Mouse (Mus musculus) hindbrain, embryonic 10.5 days (tissue): ENCODE results near the gene Armcx2. TPM values are rescaled to one million over a fixed set of nuclear protein-coding genes. Genes with fewer than 3 reads are reported as not detected.
"Not testable (repeated sequence)": the region's sequence is repeated elsewhere in the genome, so short reads cannot be mapped to it uniquely, and the experiment has no call there.

ENCODE experiments used
- DNase-seq: peaks from one replicate; pipeline ENCODE4 v3.0.0-alpha.2; 2017; ENCODE audit warnings: low spot score
- H3K27ac ChIP-seq: fragments of 300-500 bp; sonication (generic); 2 replicates; pipeline ENCODE4 v1.5.1; 2016; ENCODE audit warnings: mild to moderate bottlenecking, moderate library complexity
- H3K27me3 ChIP-seq: fragments of 300-500 bp; sonication (generic); 2 replicates; pipeline ENCODE4 v1.6.1; 2016; ENCODE audit warnings: mild to moderate bottlenecking; ENCODE audit not compliant: poor library complexity, insufficient read depth, severe bottlenecking
- H3K36me3 ChIP-seq: fragments of 300-500 bp; sonication (generic); 2 replicates; pipeline ENCODE4 v1.6.1; 2016; ENCODE audit warnings: mild to moderate bottlenecking, moderate library complexity
- H3K4me1 ChIP-seq: fragments of 300-500 bp; sonication (generic); replicated peaks from 2 replicates; pipeline ENCODE4 v1.6.1; 2016; ENCODE audit warnings: mild to moderate bottlenecking
- H3K4me3 ChIP-seq: fragments of 300-500 bp; sonication (generic); 2 replicates; pipeline ENCODE4 v1.5.1; 2016; ENCODE audit warnings: mild to moderate bottlenecking, moderate library complexity
- H3K9me3 ChIP-seq: fragments of 300-500 bp; sonication (generic); 2 replicates; pipeline ENCODE4 v1.6.1; 2016; ENCODE audit warnings: mild to moderate bottlenecking, moderate library complexity
- WGBS: fragments of 180-500 bp; shearing (Covaris S2); methylation state at CpG from one replicate; pipeline ENCODE4 v1.1.7; 2016; 5-methylcytosine and 5-hydroxymethylcytosine counted together
- polyA plus RNA-seq: library from polyadenylated mRNA; unstranded; fragments of >200 nt; fragmentation: Nextera tagmentation; extraction: Ambion mirVana; gene quantifications from 2 replicates; pipeline ENCODE4 v1.2.1, GENCODE M21; 2016

Gene Armcx2
- 79.2 and 86.4 TPM in 2 replicates for polyA plus RNA-seq

DNA sequence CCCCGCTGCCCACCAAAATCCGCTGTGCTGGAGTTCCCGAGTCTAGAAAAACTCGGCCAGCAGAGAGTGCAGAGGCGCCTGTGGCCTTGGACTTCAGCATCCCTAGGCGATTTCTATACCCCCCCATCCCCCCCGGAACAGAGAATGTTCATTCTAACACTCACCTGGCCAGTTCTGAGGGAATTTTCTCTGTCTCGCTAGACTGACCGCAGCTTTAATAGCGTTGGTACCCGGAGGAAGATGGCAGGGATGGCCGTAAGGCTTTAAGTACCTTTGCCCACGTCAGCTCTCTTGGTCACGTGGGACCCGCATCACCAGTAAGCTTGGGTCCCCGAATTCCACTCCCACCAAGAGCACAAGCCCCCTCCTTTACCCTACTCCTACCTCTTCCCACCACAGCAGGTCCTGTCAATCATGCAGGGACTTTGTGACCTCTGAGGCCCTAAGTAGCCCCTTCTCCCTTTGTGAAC, at the start of gene Armcx2:
Gene Armcx2, minus strand, starts transcription at position 467 of the 470 bp plus-strand sequence.
- peaks cover 22% of the 10 kb centered on the region for H3K36me3 ChIP-seq
- H3K4me3 ChIP-seq = peak within 1 kb of the TSS; percentile 67
- peak; percentile 78 for DNase-seq
- H3K4me1 ChIP-seq = 0 out of 2 replicates have a peak, but pooled peaks cover 5% of the 10 kb centered on the region
- peaks cover 71% of the 10 kb centered on the region for H3K27me3 ChIP-seq
- H3K9me3 ChIP-seq = no peaks in the 10 kb centered on the region
- H3K27ac ChIP-seq = peak within 1 kb of the TSS; percentile 87
- WGBS = 21% methylated on average over 16 of the region's 16 CpGs

GRCm38 (mm10) chrX:134849662-134850061, 40.6 kb upstream of the Armcx2 start:
- H3K27ac ChIP-seq = no peak overlapping the region
- WGBS = 82% methylated on average over 4 of the region's 4 CpGs
- peaks cover 38% of the 10 kb centered on the region for H3K27me3 ChIP-seq
- H3K4me1 ChIP-seq = no peaks in the 10 kb centered on the region
- no peaks in the 10 kb centered on the region for H3K9me3 ChIP-seq
- DNase-seq = no peak
- H3K36me3 ChIP-seq = no peaks in the 10 kb centered on the region
- H3K4me3 ChIP-seq = no peak overlapping the region

GRCm38 (mm10) chrX:134844424-134844823, 35.4 kb upstream of the Armcx2 start:
- Histone ChIP-seq H3K4me3 (no peak overlapping the region), H3K4me1 (no peaks in the 10 kb centered on the region), H3K36me3 (no peaks in the 10 kb centered on the region), H3K9me3 (no peaks in the 10 kb centered on the region), H3K27me3 (peaks cover 27% of the 10 kb centered on the region), H3K27ac (no peak overlapping the region)
- DNase-seq = no peak
- WGBS = 59% methylated on average over 2 of the region's 2 CpGs

GRCm38 (mm10) chrX:134830508-134830907, 21.5 kb upstream of the Armcx2 start:
- Histone ChIP-seq H3K36me3 (no peaks in the 10 kb centered on the region), H3K27ac (no peak overlapping the region), H3K9me3 (no peaks in the 10 kb centered on the region), H3K27me3 (peaks cover 31% of the 10 kb centered on the region), H3K4me3 (no peak overlapping the region), H3K4me1 (no peaks in the 10 kb centered on the region)
- no peak for DNase-seq
- 66% methylated on average over 3 of the region's 3 CpGs for WGBS

- H3K4me1 ChIP-seq = 0 out of 2 replicates have a peak, but pooled peaks cover 5% of the 10 kb centered on the region
- peak overlapping the region; percentile 67 for H3K4me3 ChIP-seq
- H3K27ac ChIP-seq = peak overlapping the region; percentile 87
- peak; percentile 55 for DNase-seq
- H3K9me3 ChIP-seq = no peaks in the 10 kb centered on the region
- peaks cover 71% of the 10 kb centered on the region for H3K27me3 ChIP-seq
- H3K36me3 ChIP-seq = peaks cover 22% of the 10 kb centered on the region
- 19% methylated on average over 28 of the region's 28 CpGs for WGBS
Measured at GRCm38 (mm10) chrX:134807833-134808754, 927 bp downstream of the Armcx2 start.

GRCm38 (mm10) chrX:134787728-134788127, 21.3 kb downstream of the Armcx2 start:
- no peak for DNase-seq
- H3K27me3 ChIP-seq = peaks cover 35% of the 10 kb centered on the region
- 80% methylated on average over 4 of the region's 4 CpGs for WGBS
- H3K4me1 ChIP-seq = no peaks in the 10 kb centered on the region
- no peak overlapping the region for H3K27ac ChIP-seq
- H3K36me3 ChIP-seq = no peaks in the 10 kb centered on the region
- no peak overlapping the region for H3K4me3 ChIP-seq
- H3K9me3 ChIP-seq = no peaks in the 10 kb centered on the region

DNA sequence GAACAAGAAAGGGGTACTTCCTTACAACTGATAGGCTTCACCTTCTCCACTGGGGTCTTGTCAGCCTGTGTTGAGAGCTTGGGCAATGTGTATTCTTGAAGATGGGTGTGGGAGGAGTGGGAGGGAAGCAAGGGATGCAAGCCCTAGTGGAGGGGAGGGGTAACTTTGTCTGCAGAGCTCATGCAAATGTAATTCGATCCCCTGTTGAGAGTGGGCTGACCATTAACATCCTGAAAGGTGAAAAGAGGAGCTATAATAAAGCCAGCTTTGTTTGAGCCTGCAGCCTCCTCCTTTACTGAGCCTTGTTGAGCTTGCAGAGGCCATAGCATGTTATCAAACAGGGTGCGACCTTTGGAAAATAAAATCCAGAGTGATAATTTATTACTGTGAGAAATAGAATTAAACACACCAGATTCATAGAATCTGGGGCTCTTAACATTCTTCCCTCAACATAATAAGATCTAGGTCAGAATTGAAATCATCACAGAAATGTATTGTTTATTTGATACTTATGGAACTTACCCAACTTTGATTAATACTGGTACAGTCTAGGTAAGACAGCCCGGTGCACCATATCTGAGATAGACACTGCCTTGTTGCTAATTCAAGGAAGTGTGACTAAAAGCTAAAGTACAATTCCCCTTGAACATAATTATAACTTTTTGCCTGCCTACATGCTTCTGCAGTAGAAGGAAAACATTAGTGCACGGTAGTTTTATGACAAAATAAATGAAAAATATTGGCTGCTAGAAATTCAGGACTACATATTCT, 45.4 kb downstream of the Armcx2 start:
- DNase-seq, H3K27ac ChIP-seq, H3K4me3 ChIP-seq, H3K9me3 ChIP-seq, H3K27me3 ChIP-seq, H3K36me3 ChIP-seq, H3K4me1 ChIP-seq: not testable (repeated sequence)
- 44% methylated on average over 4 of the region's 4 CpGs for WGBS

DNA sequence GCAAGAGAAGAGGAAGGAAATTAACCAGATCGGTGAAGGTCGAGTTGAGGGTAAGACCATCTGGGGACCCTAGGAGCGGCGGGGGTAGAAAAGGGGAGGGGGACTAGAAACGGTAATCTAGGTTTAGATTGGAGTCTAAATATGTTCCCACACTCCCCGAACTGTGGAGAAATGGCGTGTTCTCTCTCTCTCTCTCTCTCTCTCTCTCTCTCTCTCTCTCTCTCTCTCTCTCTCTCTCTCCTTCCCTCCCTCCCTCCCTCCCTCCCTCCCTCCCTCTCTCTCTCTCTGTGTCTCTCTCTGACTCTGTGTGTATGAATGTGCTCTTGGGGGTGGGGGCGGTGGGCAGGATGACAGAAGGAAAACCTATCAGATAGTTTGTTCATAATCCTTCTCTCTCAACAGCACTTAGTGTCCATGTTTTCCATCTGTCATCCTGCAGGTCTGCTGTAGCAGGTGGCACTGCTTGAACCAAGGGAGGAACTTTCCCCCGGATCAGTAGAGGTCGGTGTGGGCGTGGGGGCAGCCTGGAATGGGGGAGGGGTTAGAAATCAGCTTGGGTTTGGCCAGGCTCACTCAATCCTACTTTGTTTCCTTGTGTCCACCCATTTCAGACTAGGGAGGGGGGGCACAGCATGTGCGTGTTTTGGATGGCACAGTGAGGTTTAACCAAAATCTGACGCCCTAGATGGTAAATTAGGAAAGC, 51.6 kb downstream of the Armcx2 start:
- Histone ChIP-seq H3K27ac (peak overlapping the region; percentile 86), H3K9me3 (no peaks in the 10 kb centered on the region), H3K36me3 (no peaks in the 10 kb centered on the region), H3K4me1 (peaks cover 11% of the 10 kb centered on the region), H3K4me3 (peak overlapping the region; percentile 67), H3K27me3 (peaks cover 42% of the 10 kb centered on the region)
- peak; percentile 8 for DNase-seq
- WGBS = 28% methylated on average over 13 of the region's 13 CpGs

- 24% methylated on average over 46 of the region's 46 CpGs for WGBS
- Histone ChIP-seq H3K36me3 (no peaks in the 10 kb centered on the region), H3K9me3 (no peaks in the 10 kb centered on the region), H3K27ac (peak within 1 kb of the TSS; percentile 86), H3K27me3 (peaks cover 47% of the 10 kb centered on the region), H3K4me1 (peaks cover 11% of the 10 kb centered on the region), H3K4me3 (peak within 1 kb of the TSS; percentile 67)
- peak; percentile 51 for DNase-seq
Measured at GRCm38 (mm10) chrX:134756434-134757292, 52.4 kb downstream of the Armcx2 start, which contains the start of gene Armcx3. Gene Armcx3 (plus strand): TSS chrX:134756595.
